Mouse (Mus musculus): ENCODE results near the gene E330034G19Rik. TPM values are rescaled to one million over a fixed set of nuclear protein-coding genes. Genes with fewer than 3 reads are reported as not detected.

Gene E330034G19Rik
- polyA plus RNA-seq, 1 experiment from 2014 or later = not detected

Other genes starting within 250 kb of the E330034G19Rik start
- gene Dlg5, start 47.3 kb upstream of the E330034G19Rik start, polyA plus RNA-seq (2016; fragmentation: Nextera tagmentation; extraction: Ambion mirVana) = 2.2 and 3.2 TPM in 2 replicates
- gene Polr3a, start 193.8 kb downstream of the E330034G19Rik start, polyA plus RNA-seq (2016; fragmentation: Nextera tagmentation; extraction: Ambion mirVana) = 10.8 and 14.0 TPM in 2 replicates
- gene Rps24, start 193.9 kb downstream of the E330034G19Rik start, polyA plus RNA-seq (2016; fragmentation: Nextera tagmentation; extraction: Ambion mirVana) = 1,045 and 1,076 TPM in 2 replicates